Mouse (Mus musculus) heart, adult 9 months (tissue): ENCODE data around the gene Fxyd6.
A peak's percentile ranks its signal among the peaks of the same experiment; 100 is the strongest.

Experiments
- DNase-seq, 2 experiments: peaks; one replicate each; pipeline ENCODE4 v3.0.0; 2022; ENCODE audit warnings: low spot score in 2 of 2

Gene Fxyd6

DNA sequence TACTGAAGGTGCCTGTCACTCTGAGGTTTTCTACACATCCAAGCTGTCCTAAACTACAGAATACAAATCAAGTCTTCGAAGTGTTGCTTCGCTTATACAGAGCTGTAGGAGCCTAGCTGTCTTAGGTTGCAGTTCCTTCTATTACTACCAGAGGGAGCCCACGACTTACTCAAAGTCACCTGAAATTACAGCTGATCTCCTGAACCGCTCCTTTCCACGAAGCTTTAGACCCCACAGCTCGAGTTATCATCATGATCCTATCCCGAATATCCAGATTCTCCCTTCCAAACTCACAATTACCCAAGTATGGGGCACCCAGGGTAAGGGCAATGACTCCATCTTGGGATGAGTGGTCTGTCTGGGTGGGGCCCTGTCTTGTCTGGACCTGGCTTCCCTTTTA, 41.8 kb downstream of the Fxyd6 start:
- peak in 1 of 2 experiments; percentile 25 for DNase-seq

GRCm38 (mm10) chr9:45412287-45412686, 42.3 kb downstream of the Fxyd6 start:
- peak; percentile 67 to 77 for DNase-seq

- no peak for DNase-seq
Measured at GRCm38 (mm10) chr9:45412700-45413477, 42.9 kb downstream of the Fxyd6 start.

- DNase-seq: no peak
Measured at GRCm38 (mm10) chr9:45413478-45414140, 43.6 kb downstream of the Fxyd6 start.

DNA sequence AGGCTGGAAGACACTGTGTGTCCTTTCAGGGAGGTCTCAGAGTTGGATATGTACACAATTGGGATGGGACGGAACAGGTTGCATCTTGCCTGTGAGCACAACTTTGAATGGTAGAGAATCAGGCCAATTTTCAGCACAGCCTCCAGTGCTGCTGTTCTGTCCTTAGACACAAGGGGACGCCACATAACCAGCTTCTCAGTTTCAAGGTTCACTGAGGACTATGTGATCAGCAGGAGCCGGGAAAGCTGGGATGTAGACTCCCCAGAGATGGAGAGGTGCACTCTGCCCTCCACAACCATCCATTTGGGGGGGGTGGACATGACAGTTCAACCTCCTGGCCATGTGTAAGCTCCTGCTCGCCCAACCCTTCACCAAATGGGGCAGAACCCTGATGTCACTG, 45.9 kb downstream of the Fxyd6 start:
- DNase-seq: peak in 1 of 2 experiments; percentile 17

DNA sequence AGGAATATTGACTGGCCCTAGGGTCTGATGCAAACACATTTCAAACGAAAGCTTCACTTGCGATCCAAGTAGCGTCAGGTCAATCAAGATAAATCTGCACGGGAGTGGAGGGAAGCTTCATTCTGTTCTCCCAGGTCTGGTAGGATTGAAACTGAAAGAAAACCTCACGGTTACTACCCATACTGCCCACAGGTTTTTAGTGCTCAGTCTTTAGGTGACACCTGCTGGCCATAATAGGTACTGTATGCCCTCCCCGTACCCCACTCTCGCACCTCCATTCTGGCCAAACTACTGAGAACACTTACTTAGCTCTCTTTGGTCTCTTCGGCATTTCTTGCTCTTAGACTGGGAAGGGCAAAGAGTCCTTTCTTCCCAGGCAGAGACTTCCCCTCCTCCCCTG, 47.3 kb downstream of the Fxyd6 start:
- peak; percentile 18 to 29 for DNase-seq

GRCm38 (mm10) chr9:45418252-45418651, 48.3 kb downstream of the Fxyd6 start:
- no peak for DNase-seq

DNA sequence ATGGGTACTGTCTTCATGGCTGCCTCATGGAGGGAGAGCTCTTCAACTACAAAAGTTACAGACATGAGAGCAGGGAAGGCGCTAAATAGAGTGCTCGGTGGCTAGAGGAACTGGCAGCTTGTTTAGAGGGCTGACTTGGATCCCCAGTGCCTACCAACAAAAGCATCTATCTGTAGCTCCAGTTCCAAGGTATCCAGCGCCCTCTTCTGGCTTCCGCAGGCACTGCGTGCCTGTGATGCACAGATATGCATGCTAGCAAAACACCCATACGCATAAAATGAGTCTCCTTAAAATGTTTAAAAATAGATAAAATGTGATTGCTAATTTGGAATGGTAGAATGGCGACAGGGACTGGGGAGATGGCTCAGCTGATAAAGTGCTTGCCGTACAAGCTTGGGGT, 51.2 kb downstream of the Fxyd6 start:
- no peak for DNase-seq

GRCm38 (mm10) chr9:45422761-45423298, 52.8 kb downstream of the Fxyd6 start:
- DNase-seq: no peak

- DNase-seq: no peak
Measured at GRCm38 (mm10) chr9:45426456-45426855, 56.5 kb downstream of the Fxyd6 start, which contains the start of gene Dscaml1. Gene Dscaml1, plus strand, starts transcription at chr9:45426628.

DNA sequence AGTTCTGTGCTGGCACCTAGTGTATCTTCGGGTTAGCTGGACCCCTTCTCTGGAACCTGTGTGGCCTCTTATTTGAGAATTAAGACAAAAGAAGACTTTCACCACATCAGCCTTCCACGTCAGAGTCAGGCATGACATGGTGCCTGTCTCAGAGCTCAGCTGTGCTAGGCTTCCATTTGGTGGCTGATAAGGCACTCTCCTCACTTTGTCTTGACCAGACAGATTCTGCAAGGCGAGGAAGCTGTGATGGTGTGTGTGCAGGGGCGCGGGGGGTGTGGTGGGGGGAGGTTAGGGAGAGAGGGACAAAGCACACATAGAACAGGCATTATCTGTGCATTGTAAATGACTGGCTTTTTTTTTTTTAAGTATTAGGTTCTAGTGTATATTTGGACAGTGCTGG, 59.4 kb downstream of the Fxyd6 start:
- no peak for DNase-seq

GRCm38 (mm10) chr9:45429951-45430697, 60.1 kb downstream of the Fxyd6 start:
- no peak for DNase-seq

- no peak for DNase-seq
Measured at GRCm38 (mm10) chr9:45430698-45430959, 60.6 kb downstream of the Fxyd6 start.

DNA sequence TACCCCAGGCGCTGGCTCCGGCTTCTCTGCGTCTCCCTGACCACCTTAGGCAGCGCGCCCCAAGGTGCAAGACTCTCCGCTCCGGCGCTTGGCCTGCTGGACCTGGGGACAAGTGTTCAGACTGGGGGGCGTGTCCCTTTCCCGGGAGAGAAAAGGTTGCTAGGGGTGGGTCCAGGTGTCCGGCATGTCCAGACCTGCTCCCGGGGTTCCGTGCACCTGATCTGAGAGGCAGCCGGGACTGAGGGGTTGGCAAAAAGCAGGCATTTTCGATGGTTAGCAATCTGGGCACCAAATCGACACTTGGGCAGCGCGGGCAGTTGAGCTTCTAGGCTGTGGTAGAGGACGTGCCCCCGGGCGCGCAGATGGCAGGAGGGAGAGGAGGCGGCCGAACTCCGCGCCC, 61.2 kb downstream of the Fxyd6 start:
- DNase-seq: no peak

DNA sequence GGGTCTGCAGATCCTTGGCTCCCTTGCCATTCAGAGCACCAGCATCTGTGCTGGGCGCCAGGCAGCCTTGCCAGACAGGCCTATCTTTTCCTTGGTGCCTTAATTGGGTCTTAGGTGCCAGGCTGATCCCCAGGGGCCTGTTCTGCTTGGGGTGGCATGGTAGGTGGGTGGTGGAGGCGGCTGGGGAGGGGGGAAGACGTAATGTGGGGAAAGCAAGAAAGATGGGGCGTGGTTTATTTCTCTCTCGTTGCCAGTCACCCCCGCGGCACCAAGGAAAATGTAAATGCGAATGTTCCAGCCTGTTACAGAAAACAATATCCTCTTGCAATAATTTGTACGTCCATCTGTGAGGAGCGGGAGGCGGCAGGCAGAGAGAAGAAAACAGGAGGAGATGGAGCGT, 62.7 kb downstream of the Fxyd6 start:
- no peak for DNase-seq

DNA sequence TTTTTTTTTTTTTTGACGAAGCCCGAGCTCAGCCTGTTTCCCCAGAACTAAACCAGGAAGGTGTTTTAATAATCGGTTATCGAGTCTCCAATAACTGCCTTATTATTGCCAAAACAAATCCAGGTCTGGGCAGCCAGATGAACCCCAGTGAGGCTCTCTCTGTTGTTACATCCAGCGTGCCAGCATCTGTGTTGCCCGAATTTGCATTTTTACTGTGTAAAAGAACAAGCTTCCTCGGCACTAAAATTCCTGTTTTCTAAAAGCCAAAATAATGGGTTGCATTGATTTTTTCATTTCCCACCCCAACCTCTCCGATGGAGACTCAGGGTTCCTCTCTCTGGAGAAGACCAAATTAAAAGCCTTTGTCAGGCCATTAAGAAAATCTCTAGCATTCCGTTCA, 63.1 kb downstream of the Fxyd6 start:
- no peak for DNase-seq

- DNase-seq: no peak
Measured at GRCm38 (mm10) chr9:45434171-45434570, 64.2 kb downstream of the Fxyd6 start.

DNA sequence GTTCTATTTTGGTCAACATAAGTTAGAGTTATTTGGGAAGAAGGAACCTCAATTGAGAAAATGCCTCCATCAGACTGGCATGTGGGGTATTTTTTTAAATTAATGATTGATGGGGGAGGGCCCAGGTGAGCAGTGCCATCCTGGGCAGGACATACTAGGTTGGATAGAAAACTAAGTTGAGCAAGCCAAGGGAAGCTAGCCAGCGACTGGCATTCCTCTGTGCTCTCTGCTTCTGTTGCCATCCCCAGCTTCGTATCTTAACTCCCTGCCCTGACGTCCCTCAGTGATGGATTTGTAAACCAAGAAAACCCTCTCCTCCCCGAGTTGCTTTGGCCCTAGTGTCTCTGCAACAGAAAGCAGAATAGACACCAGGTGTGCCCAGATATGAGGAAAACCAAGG, 69.0 kb downstream of the Fxyd6 start:
- DNase-seq: no peak

DNA sequence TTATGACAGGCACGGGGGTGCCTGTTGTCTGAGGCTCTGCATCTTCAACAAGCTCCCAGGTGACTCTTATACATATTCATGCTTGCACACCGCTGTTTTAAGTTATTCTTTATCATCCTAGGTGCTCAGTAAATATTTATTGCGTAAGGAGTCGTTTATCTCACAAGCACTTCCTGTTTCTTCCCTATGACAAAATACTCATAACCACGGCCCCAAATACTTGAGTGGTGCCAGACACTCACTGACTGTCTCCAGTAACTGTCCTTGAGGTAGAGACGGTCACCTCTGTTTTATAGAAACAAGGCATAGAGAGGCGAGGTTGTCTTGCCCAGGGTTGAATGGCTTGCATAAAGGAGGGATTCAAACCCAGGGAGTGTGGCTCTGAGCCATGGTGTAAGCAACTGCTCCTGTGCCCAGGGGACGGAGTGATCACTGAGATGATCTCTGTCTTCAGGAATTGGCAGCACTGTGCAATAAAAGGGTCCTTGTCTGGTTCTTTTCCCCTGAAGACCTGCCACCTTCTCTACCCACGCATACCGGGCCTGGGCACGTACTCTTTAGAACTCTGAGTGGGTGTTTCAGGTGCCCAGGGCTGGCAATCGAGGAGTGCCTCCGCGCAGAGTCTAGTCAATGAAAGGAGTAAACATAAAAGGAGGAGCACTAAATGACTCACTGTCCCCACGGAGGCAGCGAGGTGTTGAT, 70.2 kb downstream of the Fxyd6 start:
- DNase-seq: no peak

GRCm38 (mm10) chr9:45444251-45444798, 74.3 kb downstream of the Fxyd6 start:
- no peak for DNase-seq
